Mouse (Mus musculus) ES-E14 (cell line): ENCODE data around the gene Olfr628.
"Not testable (repeated sequence)": the region's sequence is repeated elsewhere in the genome, so short reads cannot be mapped to it uniquely, and the experiment has no call there.

Experiments used
- CHD2 ChIP-seq: IDR thresholded peaks from 2 replicates; pipeline ENCODE4 v1.6.1; 2014; ENCODE audit warnings: mild to moderate bottlenecking, low read depth, low read length, inconsistent platforms
- MAFK ChIP-seq: IDR thresholded peaks from 2 replicates; pipeline ENCODE4 v1.6.1; 2014; ENCODE audit warnings: mild to moderate bottlenecking, low read depth, low read length, inconsistent platforms; ENCODE audit not compliant: insufficient read depth
- ZNF384 ChIP-seq: IDR thresholded peaks from 2 replicates; pipeline ENCODE4 v1.6.1; 2012; ENCODE audit warnings: low read depth, low read length, inconsistent platforms

DNA sequence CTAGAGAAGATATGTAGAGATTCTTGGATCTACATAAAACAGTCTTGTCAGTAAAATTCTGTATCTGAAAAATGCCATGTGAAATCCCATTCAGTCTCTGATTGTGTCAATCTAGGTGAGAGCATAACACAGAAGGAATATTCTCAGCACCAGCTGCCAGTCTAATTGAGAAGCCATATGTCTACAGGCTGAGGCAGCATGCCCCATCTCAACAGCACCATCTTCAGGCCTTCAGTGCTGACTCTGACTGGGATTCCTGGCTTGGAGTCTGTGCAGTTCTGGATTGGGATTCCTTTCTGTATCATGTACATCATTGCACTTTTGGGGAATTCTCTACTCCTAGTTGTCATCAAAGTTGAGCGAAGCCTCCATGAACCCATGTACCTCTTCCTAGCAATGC lies 13.8 kb upstream of the Olfr628 start:
- TF ChIP-seq CHD2, ZNF384, MAFK: not testable (repeated sequence)
